Mouse (Mus musculus) intestine, embryonic 16.5 days (tissue): ENCODE data around the gene Tmem201. TPM values are rescaled to one million over a fixed set of nuclear protein-coding genes. Genes with fewer than 3 reads are reported as not detected.

Experiments
- ATAC-seq: fragments of 200-750 bp; cut with Nextera tagmentation; 2 replicates; pipeline ENCODE4 v1.8.0; 2017; ENCODE audit warnings: moderate TSS enrichment, moderate library complexity
- H3K27ac ChIP-seq: fragments of 300-500 bp; sonication (generic); 2 replicates; pipeline ENCODE4 v1.5.1; 2014; ENCODE audit warnings: mild to moderate bottlenecking, low read length
- H3K27me3 ChIP-seq: fragments of 300-500 bp; sonication (generic); replicated peaks from 2 replicates; pipeline ENCODE4 v1.6.1; 2014; ENCODE audit warnings: low read length, control low read depth, mixed read lengths; ENCODE audit not compliant: control insufficient read depth, insufficient read depth
- H3K36me3 ChIP-seq: fragments of 300-500 bp; sonication (generic); 2 replicates; pipeline ENCODE4 v1.6.1; 2014; ENCODE audit warnings: low read length, control low read depth; ENCODE audit not compliant: control insufficient read depth, insufficient read depth
- H3K4me1 ChIP-seq: fragments of 300-500 bp; sonication (generic); 2 replicates; pipeline ENCODE4 v1.6.1; 2014; ENCODE audit warnings: low read length, control low read depth, mixed read lengths; ENCODE audit not compliant: control insufficient read depth, insufficient read depth
- H3K4me2 ChIP-seq: fragments of 300-500 bp; sonication (generic); 2 replicates; pipeline ENCODE4 v1.6.1; 2014; ENCODE audit warnings: low read depth, low read length, control low read depth
- H3K4me3 ChIP-seq: fragments of 300-500 bp; sonication (generic); 2 replicates; pipeline ENCODE4 v1.5.1; 2014; ENCODE audit warnings: mild to moderate bottlenecking, low read length
- H3K9ac ChIP-seq: fragments of 300-500 bp; sonication (generic); 2 replicates; pipeline ENCODE4 v1.6.1; 2014; ENCODE audit warnings: low read depth, low read length
- H3K9me3 ChIP-seq: fragments of 300-500 bp; sonication (generic); 2 replicates; pipeline ENCODE4 v1.6.1; 2016; ENCODE audit warnings: low read length, control low read depth; ENCODE audit not compliant: control insufficient read depth
- WGBS: fragments of 180-500 bp; shearing (Covaris S2); extraction: QIAGEN DNeasy Blood & Tissue Kit; methylation state at CpG from one replicate; pipeline ENCODE4 v1.1.7; 2014; 5-methylcytosine and 5-hydroxymethylcytosine counted together
- polyA plus RNA-seq: library from polyadenylated mRNA; unstranded; fragments of >200 nt; fragmentation: Nextera tagmentation; extraction: Ambion mirVana; gene quantifications from 2 replicates; pipeline ENCODE4 v1.2.1, GENCODE M21; 2015

Tmem201 gene
- polyA plus RNA-seq, 1 experiment from 2014 or later: 22.8 TPM

DNA sequence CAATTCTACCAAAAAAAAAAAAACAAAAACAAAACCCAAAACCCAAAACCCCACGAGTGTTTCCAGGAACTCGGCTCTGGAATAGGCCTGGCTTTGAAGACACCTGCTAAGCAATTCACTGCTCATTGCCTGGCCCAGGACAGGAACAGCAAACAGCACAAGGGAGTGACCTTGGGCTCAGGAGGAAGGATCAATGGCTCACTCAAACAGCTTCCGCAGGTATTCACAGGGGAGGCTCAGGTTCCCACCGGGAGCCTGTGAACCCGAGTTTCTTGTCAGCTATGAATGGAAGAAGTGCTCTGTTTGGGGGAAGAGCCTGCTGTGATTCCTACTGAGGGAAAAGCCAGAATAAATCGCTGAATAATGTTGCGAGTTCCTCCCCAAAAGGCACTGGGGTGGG, 54.0 kb downstream of the Tmem201 start:
- H3K27ac ChIP-seq: no peak overlapping the region
- WGBS: 20% methylated on average over 7 of the region's 7 CpGs
- no peak overlapping the region for H3K4me2 ChIP-seq
- no peaks in the 10 kb centered on the region for H3K27me3 ChIP-seq
- H3K36me3 ChIP-seq: no peaks in the 10 kb centered on the region
- H3K9me3 ChIP-seq: no peaks in the 10 kb centered on the region
- no peaks in the 10 kb centered on the region for H3K4me1 ChIP-seq
- peak; percentile 53; the same call in 1 of the 2 replicates for ATAC-seq
- H3K9ac ChIP-seq: no peak overlapping the region
- no peak overlapping the region for H3K4me3 ChIP-seq

DNA sequence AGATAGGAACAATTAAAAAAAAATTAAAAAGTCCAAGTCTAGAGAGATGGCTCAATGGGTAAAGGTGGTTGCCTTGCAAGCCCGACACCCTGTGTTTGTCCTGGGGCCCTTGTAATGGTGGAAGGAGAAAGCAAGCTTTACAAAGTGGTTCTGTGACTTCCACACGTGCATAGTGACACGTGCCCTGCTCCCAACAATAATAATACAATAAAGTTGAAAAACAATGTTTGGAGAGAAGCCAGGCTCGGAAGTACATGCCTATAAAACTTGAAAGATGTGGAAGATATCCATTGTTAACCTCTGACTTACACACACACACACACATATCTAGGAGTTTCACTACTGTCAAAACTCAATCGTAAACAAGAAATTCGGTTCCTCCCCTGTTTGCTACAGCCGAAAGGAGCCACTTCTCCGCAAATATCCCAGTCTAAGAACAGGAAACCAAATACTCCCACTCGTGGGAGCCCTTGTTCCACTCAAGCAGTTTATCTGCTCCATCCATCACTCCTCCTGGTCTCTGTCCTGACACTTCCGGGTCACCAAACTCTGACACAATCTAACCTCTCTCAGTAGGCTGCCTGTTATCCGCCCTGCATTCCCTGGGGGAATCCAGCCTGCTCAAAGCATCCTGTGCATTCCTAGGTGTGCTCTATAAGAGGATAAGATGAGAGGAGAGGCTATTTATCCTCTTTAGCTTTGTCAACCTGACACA, 58.6 kb downstream of the Tmem201 start:
- no peak overlapping the region for H3K4me2 ChIP-seq
- peaks cover 10% of the 10 kb centered on the region for H3K4me1 ChIP-seq
- H3K9ac ChIP-seq: no peak overlapping the region
- no peak overlapping the region for H3K27ac ChIP-seq
- no peaks in the 10 kb centered on the region for H3K36me3 ChIP-seq
- no peaks in the 10 kb centered on the region for H3K9me3 ChIP-seq
- WGBS: 53% methylated on average over 11 of the region's 11 CpGs
- no peak for ATAC-seq
- peaks cover 14% of the 10 kb centered on the region for H3K27me3 ChIP-seq
- no peak overlapping the region for H3K4me3 ChIP-seq

DNA sequence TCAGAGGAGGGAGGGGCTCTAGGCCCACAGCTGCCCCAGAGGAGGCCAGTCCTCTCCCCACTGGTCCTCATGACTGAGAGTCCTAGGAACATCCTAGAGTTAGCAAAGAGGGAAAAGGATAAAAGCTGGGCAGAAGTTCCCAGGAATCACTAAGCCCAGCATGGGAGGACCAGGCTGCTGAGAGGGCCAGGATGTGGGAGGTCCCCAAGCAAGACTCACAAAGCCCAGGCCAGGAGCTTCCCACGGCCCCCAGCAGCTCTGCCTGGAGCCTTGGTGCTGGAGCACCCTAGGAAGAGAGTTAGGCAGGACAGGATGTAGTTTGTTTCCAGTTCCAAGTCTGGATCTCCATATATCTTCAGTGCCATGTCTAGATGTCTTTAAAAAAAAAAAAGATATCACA, 59.8 kb downstream of the Tmem201 start:
- Histone ChIP-seq H3K27ac (no peak overlapping the region), H3K9ac (0 out of 2 replicates have a peak overlapping the region, but pooled peaks have one; percentile 8), H3K4me2 (no peak overlapping the region), H3K4me1 (peaks cover 10% of the 10 kb centered on the region), H3K9me3 (no peaks in the 10 kb centered on the region), H3K27me3 (peaks cover 18% of the 10 kb centered on the region), H3K36me3 (no peaks in the 10 kb centered on the region), H3K4me3 (no peak overlapping the region)
- no peak for ATAC-seq
- 58% methylated on average over 1 of the region's 1 CpGs for WGBS

DNA sequence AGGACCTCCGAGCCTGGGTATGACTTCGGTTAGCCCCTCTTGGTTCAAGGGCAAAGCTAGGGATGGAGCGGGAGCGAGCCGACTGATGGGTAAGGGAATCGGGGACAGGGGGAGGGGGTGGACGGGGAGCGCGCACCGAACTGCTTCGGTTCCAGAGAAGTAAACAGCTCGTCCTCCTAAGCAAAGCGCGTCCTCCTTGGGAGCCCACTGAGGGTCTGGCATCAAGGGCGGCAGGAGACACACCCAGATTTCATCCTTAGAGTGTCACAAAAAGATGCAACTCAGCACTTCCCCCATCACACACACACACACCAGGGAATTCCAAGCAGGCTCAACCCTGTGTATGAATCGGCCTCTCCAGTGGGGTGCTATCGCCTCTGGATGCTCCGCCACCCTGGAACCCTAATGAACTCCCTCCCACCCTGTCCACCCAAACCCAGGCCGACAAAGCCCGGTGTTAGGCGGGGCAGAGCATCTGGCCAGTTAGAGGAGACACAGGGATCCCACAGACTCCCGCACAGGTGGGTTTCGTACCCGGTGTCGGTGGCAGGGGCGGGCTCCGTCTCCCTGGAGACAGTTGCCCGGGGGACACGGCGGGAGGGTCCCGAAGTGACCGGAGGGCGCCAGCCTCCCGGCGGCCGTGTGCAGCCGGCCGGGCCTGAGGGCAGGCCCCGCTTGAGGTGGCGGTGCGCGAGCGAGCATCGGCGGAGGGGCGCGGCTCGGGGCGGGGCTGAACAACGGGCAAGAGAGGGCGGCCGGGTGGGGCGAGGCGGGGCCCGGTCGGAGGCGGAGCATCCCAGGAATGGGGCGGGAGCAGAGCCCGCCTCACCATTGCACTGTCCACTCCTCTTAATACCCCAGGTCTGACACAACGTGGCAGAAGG, 62.2 kb downstream of the Tmem201 start:
- H3K4me3 ChIP-seq: peak overlapping the region; percentile 65
- no peaks in the 10 kb centered on the region for H3K9me3 ChIP-seq
- peak overlapping the region; percentile 98 for H3K4me2 ChIP-seq
- 2% methylated on average over 60 of the region's 60 CpGs for WGBS
- peaks cover 18% of the 10 kb centered on the region for H3K27me3 ChIP-seq
- peak overlapping the region; percentile 68 for H3K9ac ChIP-seq
- ATAC-seq: peak; percentile 96
- peaks cover 10% of the 10 kb centered on the region for H3K4me1 ChIP-seq
- no peak overlapping the region for H3K27ac ChIP-seq
- no peaks in the 10 kb centered on the region; the same call in 1 of the 2 replicates for H3K36me3 ChIP-seq

DNA sequence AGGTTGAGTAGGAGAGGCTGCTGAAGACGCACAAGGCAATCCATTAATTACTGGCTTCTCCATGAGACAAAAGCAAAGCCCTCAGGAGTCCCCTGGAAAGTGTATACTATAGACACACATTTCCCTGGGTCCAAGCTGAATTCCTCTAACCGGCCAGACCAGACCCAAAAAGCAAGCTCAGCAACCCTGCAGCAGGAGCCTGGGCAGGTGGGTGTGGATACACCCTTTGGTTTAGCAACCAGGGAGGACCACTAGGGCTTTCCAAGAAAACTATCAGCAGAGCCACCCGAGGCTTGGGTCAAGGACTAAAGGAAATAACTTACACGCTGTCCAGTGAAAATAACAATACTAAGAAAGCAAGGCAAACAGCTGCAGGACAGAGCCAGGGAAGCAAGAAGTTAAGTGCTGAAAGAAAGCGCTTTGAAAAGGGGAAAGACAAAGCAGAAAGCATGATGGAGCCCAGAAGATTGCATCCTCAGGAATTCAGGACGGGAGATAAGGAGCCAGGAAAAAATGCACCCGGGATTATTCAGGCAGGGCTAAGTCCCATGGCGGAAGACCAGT, 62.9 kb downstream of the Tmem201 start:
- Histone ChIP-seq H3K4me3 (peak overlapping the region; percentile 65), H3K27me3 (peaks cover 18% of the 10 kb centered on the region), H3K4me2 (peak overlapping the region; percentile 98), H3K4me1 (peaks cover 10% of the 10 kb centered on the region), H3K9me3 (no peaks in the 10 kb centered on the region), H3K9ac (peak overlapping the region; percentile 68), H3K36me3 (no peaks in the 10 kb centered on the region; the same call in 1 of the 2 replicates), H3K27ac (no peak overlapping the region)
- 16% methylated on average over 8 of the region's 8 CpGs for WGBS
- no peak for ATAC-seq

DNA sequence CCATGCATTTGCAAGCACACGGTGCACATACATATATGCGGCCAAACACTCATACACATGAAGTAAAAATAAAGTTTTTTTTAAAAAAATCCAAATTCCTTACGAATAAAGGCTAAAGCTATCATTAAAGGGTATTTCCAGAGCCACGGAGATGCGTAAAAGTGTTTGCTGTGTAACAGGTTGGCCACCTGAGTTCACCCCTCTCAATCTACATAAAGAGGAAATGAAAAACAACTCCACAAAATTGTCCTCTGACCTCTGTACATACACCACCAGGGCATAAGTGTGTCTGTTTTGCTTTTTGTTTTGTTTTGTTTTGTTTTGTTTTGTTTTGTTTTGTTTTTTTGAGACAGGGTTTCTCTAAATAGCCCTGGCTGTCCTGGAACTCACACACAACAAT, 65.1 kb downstream of the Tmem201 start:
- Histone ChIP-seq H3K9me3 (no peaks in the 10 kb centered on the region), H3K9ac (no peak overlapping the region)

DNA sequence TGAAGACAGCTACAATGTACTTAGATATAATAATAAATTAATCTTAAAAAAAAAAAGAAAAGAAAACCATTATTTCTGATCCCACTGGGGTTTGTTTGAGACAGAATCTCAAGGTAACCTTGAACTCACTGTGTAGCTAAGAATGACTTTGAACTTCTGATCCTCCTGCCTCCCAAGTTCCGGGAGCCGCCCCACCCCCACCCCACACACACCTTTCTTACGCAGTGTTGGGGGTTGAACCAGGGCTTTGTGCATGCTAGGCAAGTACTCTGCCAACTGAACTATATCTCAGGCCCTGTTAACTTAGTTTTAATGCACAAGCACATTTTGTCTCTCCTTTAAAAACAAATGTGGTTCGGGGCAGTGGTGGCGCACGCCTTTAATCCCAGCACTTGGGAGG, 66.7 kb downstream of the Tmem201 start:
- no peak for ATAC-seq
- no peaks in the 10 kb centered on the region for H3K9me3 ChIP-seq
- H3K36me3 ChIP-seq: no peaks in the 10 kb centered on the region; the same call in 1 of the 2 replicates
- 97% methylated on average over 6 of the region's 6 CpGs for WGBS
- H3K4me3 ChIP-seq: no peak overlapping the region
- H3K27me3 ChIP-seq: peaks cover 18% of the 10 kb centered on the region
- no peak overlapping the region for H3K9ac ChIP-seq
- H3K4me2 ChIP-seq: no peak overlapping the region
- H3K4me1 ChIP-seq: peaks cover 10% of the 10 kb centered on the region
- no peak overlapping the region for H3K27ac ChIP-seq

More for the DNA sequence above, 65.1 kb downstream of the Tmem201 start:
- Histone ChIP-seq H3K4me3 (no peak overlapping the region), H3K4me1 (peaks cover 10% of the 10 kb centered on the region), H3K4me2 (no peak overlapping the region), H3K27ac (no peak overlapping the region), H3K36me3 (no peaks in the 10 kb centered on the region; the same call in 1 of the 2 replicates), H3K27me3 (peaks cover 18% of the 10 kb centered on the region)
- ATAC-seq: no peak
- 95% methylated on average over 5 of the region's 5 CpGs for WGBS

DNA sequence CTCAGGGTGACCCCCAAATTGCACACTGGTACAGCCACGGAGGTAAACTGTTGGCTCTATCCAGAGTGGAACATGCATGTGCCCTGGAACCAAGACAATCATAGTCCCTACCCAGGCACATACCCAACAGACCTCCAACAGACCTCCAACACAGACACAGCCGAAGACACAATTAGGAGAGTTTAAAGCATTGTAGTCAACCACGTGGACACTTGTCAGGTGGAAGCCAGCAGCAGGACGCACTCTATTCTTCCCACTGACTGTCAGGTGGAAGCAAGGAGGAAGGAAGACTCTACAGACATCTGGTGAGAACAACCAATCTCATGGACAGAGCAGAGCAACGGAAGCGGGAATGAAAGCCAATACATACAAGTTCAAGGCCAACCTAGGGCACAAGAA, 72.2 kb downstream of the Tmem201 start:
- no peak overlapping the region for H3K4me2 ChIP-seq
- H3K27me3 ChIP-seq: no peaks in the 10 kb centered on the region
- no peak overlapping the region for H3K27ac ChIP-seq
- no peak overlapping the region for H3K9ac ChIP-seq
- WGBS: 86% methylated on average over 6 of the region's 6 CpGs
- no peaks in the 10 kb centered on the region for H3K4me1 ChIP-seq
- no peak overlapping the region for H3K4me3 ChIP-seq
- no peaks in the 10 kb centered on the region for H3K36me3 ChIP-seq
- H3K9me3 ChIP-seq: no peaks in the 10 kb centered on the region
- no peak for ATAC-seq
